Mouse (Mus musculus): ENCODE results near the gene Skap1.

Gene Skap1

DNA sequence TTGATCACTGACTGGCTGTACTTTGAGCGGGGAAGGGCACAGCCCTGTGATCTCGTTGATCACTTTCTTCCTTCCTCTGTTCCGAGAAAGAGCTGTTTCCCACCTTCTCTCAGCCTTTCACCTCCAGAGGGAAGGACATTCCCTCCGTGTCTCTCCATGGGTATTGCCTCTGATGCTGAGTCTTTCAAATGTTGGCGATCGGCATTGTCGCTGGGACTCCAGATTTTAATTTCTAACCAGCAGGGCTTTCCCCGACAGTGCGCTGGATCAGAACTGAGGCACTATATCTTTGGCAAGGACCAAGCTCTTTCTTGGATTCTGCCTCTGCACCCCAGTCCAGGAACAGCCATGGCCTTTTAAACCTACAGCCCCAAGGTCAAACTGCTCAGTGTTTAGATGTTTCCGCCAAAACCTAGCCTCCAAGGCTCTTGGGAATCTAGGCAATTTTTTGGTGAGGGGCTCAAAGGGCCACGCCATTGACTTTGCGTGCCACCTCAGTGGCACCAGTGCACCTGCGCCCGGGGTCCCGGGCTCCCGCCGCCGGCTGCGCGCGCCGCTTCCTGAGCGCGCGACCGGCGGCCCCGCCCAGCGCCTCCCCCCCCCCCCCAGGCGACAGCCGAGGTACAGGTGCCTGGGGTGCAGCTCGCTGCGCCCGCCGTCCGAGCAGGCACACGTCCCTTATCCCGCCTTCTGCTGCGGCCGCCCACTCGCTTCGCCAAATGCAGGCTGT lies at the start of gene Skap1:
TSS of gene Skap1 (plus strand) at position 608 of the 730 bp plus-strand sequence.
- no peak for DNase-seq (ENCODE audit: low spot score in 2 of 2)

DNA sequence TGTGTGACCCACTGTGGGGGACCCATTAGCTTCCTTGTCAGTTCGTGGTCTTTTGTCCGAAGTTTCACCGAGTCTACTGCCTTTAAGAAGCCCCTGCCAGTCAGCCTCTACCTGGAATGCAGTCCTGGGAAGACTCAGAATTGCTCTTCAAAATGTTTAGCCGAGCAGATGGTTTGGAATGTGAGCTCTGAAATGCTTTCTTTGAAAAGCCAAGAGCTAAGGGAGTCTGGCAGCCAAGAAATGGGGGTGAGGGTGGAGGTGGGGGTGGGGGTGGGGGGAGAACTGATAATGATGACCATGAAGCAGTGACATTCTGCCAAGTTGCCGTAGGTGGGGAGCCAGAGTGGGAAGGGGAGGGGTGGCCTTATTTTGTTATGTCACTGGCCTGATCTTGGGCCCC lies 43.3 kb upstream of the Skap1 start:
- peak in 1 of 2 experiments; percentile 9 for DNase-seq (ENCODE audit: low spot score in 2 of 2)

DNA sequence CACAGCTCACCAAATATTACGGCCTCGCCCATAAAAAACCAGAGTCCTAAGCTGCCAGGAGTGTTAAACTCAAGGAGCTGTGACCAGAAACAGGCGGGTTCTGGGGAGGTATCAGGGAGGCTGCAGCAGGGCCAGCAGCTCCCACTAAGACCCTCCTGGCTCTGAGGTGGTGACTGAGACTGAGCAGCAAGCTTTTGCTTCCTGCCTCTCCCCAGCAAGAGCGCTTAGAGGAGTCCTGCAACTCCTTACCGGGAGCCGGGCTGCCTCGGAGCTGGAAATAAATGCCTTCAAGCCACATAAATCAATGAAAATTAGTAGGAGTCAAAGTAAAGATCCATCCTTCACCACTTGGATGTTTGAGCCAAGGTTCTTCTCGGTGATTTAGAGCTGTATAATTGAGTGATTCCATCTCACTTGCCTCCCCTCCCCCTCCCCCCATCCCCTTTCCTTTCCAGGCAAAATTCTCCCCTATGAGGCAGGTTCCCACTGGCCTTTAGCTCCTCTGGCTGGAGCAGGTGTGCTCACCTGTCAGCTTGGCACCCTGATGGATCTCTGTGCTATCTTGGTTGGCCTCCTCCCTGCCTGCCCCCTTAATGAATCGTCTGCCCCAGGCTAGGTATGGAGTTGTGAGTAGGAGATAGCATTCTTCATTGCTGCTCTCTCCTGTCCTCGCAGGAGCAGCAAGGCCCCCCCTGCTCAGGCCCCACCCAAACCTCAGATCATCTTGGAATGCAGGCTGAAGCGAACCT lies 42.7 kb upstream of the Skap1 start:
- no peak for DNase-seq (ENCODE audit: low spot score in 2 of 2)

GRCm38 (mm10) chr11:96425193-96425592 lies 39.2 kb upstream of the Skap1 start:
- DNase-seq (ENCODE audit: low spot score in 2 of 2), result no peak

DNA sequence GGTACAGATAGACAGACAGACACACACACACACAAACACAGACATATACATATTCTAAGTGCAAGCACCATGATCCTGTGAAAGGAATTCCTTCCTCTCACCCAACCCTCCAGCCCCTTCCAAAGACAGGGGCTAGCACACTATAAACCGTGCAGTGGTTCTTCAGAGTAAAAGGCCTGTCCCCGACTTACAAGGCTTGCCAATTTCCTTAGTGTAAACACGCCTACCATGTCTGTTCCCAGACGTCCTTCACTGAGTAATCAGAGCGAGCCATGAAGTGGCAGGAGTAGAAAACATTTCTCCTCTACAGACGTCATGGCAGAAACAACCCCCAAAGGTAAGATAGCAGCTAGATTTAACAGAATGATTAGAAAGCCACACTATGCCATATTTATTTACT lies 38.2 kb upstream of the Skap1 start:
- no peak for DNase-seq (ENCODE audit: low spot score in 2 of 2)

- no peak for DNase-seq (ENCODE audit: low spot score in 2 of 2)
Observed at GRCm38 (mm10) chr11:96426805-96427204, 37.6 kb upstream of the Skap1 start.

GRCm38 (mm10) chr11:96429062-96429461 lies 35.3 kb upstream of the Skap1 start:
- DNase-seq (ENCODE audit: low spot score in 2 of 2), result no peak

DNA sequence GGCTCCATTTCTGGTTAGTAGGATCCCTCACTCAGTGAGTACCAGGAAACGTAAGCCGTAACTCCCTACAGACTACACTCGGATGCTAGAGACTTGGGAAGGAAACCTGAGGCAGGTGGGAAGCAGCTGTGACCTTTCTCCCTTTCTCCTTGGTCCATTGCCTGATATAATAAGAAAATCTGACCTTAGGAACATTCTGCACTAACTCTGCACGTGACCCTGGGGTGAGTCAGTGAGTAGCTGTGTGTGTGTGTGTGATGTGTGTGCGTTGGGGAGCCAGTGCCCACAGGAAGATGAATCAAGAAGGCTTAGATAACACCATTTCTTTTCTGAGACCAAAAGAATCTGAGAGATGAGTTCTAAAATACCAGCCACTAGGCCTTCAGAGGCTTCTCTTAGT lies 34.5 kb upstream of the Skap1 start:
- DNase-seq (ENCODE audit: low spot score in 2 of 2), result no peak

GRCm38 (mm10) chr11:96431871-96432270 lies 32.5 kb upstream of the Skap1 start:
- DNase-seq (ENCODE audit: low spot score in 2 of 2), result no peak

- DNase-seq (ENCODE audit: low spot score in 2 of 2), result no peak
Observed at GRCm38 (mm10) chr11:96434888-96435287, 29.5 kb upstream of the Skap1 start.

DNA sequence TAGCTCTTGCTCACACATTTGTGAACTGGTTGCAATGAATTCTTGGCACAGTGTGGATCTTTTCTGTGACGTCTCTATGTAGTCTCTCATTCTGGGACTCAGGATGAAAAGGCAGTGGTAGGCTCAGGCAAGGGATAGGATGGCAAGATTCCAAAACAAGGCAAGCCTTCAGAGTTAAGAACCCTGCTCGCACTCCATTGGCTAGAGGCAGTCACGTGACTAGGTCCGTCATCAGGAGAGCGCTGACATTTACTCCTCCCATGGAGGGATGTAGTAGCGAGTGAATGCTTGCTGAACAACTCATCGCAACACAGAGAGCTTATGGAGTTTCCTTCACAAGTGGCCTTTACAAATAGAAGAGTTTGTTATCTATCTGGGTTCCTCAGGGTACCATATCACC lies 27.9 kb upstream of the Skap1 start:
- DNase-seq (ENCODE audit: low spot score in 2 of 2), result no peak

GRCm38 (mm10) chr11:96438787-96439186 lies 25.6 kb upstream of the Skap1 start:
- DNase-seq (ENCODE audit: low spot score in 2 of 2), result peak; percentile 41 to 48

DNA sequence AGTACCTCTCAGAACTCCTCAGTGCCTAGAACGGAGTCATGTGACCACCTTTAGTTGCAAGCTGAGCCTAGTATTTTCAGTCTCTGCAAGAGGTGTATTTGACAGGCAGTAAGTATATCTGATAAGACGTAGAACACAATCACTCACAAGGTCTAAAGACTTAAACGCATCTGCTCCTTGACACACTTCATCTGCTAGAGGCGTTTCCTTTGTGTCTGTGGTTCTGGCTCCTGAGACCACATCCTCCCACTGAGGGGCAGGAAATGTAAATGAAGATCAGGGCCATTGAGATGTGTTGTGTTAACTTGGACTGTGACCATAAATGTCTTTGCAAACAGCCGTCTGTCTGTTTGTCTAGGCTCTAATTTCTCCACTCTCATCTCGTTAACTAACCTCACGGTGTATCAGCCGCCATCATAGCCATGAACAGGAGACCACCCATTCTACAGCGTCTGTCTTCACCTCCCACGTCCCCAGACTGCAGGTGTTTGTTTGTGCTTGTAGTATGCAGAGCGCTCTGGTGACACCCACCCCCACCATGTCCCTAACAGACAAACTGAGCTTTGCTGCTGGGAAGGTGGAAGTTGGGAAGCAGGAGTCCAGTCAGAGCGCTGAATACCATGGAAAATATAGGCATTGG lies 22.7 kb upstream of the Skap1 start:
- no peak for DNase-seq (ENCODE audit: low spot score in 2 of 2)

- no peak for DNase-seq (ENCODE audit: low spot score in 2 of 2)
Observed at GRCm38 (mm10) chr11:96442468-96442867, 21.9 kb upstream of the Skap1 start.

GRCm38 (mm10) chr11:96447931-96448330 lies 16.5 kb upstream of the Skap1 start:
- no peak for DNase-seq (ENCODE audit: low spot score in 2 of 2)

- DNase-seq (ENCODE audit: low spot score in 2 of 2), result no peak
Observed at GRCm38 (mm10) chr11:96455111-96455510, 9.3 kb upstream of the Skap1 start.

- DNase-seq (ENCODE audit: low spot score in 2 of 2), result no peak
Observed at GRCm38 (mm10) chr11:96455699-96456326, 8.6 kb upstream of the Skap1 start.

GRCm38 (mm10) chr11:96456508-96457305 lies 7.7 kb upstream of the Skap1 start:
- DNase-seq (ENCODE audit: low spot score in 2 of 2), result no peak

DNA sequence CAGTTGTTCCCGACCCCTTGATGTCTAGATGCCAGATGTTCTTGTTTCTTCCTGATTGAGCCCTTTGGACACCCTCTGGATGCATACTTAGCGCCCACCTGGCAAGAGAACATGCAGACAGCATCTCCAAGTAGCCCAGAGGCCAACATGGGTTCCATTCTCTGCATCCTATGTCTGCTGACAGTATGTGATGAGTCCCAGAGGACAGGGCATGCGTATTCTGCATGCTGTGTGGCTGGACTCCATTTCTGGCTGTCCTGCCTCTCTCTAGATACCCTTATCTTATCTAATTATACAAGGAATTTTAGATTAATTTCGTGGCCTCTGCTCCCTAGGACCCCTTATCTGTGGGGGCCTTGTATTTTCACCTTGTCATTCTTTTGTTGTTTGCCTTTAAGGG lies 2.6 kb upstream of the Skap1 start:
- DNase-seq (ENCODE audit: low spot score in 2 of 2), result no peak

GRCm38 (mm10) chr11:96462191-96462752 lies 2.1 kb upstream of the Skap1 start:
- peak; percentile 14 to 40 for DNase-seq (ENCODE audit: low spot score in 2 of 2)

- DNase-seq (ENCODE audit: low spot score in 2 of 2), result no peak
Observed at GRCm38 (mm10) chr11:96464716-96465060, 295 bp downstream of the Skap1 start.
